ENCODE assay signal across 9 mouse cellular contexts in genomic region chr17:34075271-34075670, GRCm38 (mm10). TPM values are rescaled to one million over a fixed set of nuclear protein-coding genes. Genes with fewer than 3 reads are reported as not detected.
DNase-seq lines count a peak whose midpoint lies in the region; ATAC-seq and TF ChIP-seq lines count a peak whose summit lies in the region.
"Had no signal": no experiment of that assay in that cellular context is flagged by ENCODE, and none has a peak within 500 bp of the region (broad histone marks: within the 10 kb centered on the region; RNA-seq: fewer than 3 reads in every experiment).

No protein-coding gene starts in this region.

- no peak for TF ChIP-seq CTCF in lung, adult 2 months (IDR thresholded peaks at IDR 0.05; ENCODE audit: insufficient read depth, low read length)

- peak; percentile 42 for DNase-seq in cerebellum, adult 11 months
- DNase-seq in ovary, postnatal 36 days (ENCODE audit: low spot score): peak; percentile 29
- no peak for DNase-seq in ovary, postnatal 10 days (ENCODE audit: low spot score)
- peak; percentile 78 for DNase-seq in embryo, embryonic 10.5 days (ENCODE audit: low spot score)
- peak; percentile 78 for DNase-seq in kidney, postnatal 14 days
- peak; percentile 72 for DNase-seq in lung, adult 2 months
- peak; percentile 72 to 89 for DNase-seq in spleen, postnatal 10 days (ENCODE audit: low spot score in 2 of 2)

- no peak for ATAC-seq in cerebellum, adult (ENCODE audit: insufficient number of reproducible peaks, low FRiP score, low TSS enrichment)

- WGBS in lung, adult 2 months: 27% methylated on average over 7 of the region's 7 CpGs

- H3K4me1 ChIP-seq in lung, adult 2 months (ENCODE audit: control insufficient read depth, insufficient read depth, low read length): no peaks in the 10 kb centered on the region

- no peak overlapping the region for H3K4me3 ChIP-seq in lung, adult 2 months (replicated peaks; ENCODE audit: extremely low read depth, low read depth, low read length)

- no peak for TF ChIP-seq POLR2A in lung, adult 2 months (IDR thresholded peaks at IDR 0.05; ENCODE audit: borderline replicate concordance, extremely low read depth, low read depth, low read length)

RNA-seq across cellular contexts. Expression of gene H2-Oa, which starts 16.9 kb away (rescaled TPM):
- 14.1 and 19.8 TPM in 2 replicates for polyA plus RNA-seq in lung, adult 2 months (2012; rRNA removed)
- polyA plus RNA-seq: C2C12 had no signal

RNA-seq across cellular contexts. Expression of gene Col11a2, which starts 36.0 kb away (rescaled TPM):
- polyA plus RNA-seq in lung, adult 2 months (2012; rRNA removed): 1.0 and 1.3 TPM in 2 replicates

RNA-seq across cellular contexts. Expression of gene Rxrb, which starts 43.7 kb away (rescaled TPM):
- 63.2 and 79.8 TPM in 2 replicates for polyA plus RNA-seq in lung, adult 2 months (2012; rRNA removed)

RNA-seq across cellular contexts. Expression of gene Slc39a7, which starts 43.8 kb away (rescaled TPM):
- 161 and 183 TPM in 2 replicates for polyA plus RNA-seq in lung, adult 2 months (2012; rRNA removed)

RNA-seq across cellular contexts. Expression of gene H2-DMa, which starts 44.1 kb away (rescaled TPM):
- 109 and 118 TPM in 2 replicates for polyA plus RNA-seq in lung, adult 2 months (2012; rRNA removed)
